Mouse (Mus musculus): Measurements from ENCODE around the gene Cdc14b. TPM values are rescaled to one million over a fixed set of nuclear protein-coding genes. Genes with fewer than 3 reads are reported as not detected.

The Cdc14b gene
- polyA plus RNA-seq, 1 experiment from 2014 or later: 3.5 TPM

DNA sequence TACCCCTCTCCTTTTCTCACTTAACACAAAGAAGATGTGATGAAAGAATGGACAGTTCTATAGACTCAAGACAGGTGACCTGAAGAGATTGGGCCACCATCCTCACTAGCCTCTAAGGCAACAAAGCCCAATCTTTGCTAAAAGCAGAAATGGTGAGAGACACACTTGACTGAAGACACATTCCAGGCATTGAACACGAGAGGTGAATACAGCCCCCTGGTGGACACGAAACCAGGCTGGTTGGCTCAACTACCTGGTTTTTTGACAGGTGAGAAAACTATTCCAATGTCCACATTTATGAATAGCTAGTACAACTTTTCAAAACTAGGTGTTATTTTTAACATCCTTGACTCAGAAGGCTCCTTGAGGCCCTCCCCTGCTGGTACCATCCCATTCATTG lies 70.4 kb downstream of the Cdc14b start:
- ATAC-seq (no peak), DNase-seq (ENCODE audit: low spot score) (no peak)
- Histone ChIP-seq H3K27ac (ENCODE audit: low read depth, low read length) (no peak overlapping the region), H3K27me3 (replicated peaks; ENCODE audit: control insufficient read depth, insufficient read depth, low read length) (no peaks in the 10 kb centered on the region), H3K36me3 (ENCODE audit: control insufficient read depth, insufficient read depth, low read length) (no peaks in the 10 kb centered on the region), H3K4me3 (ENCODE audit: low read depth, low read length) (no peak overlapping the region), H3K4me2 (ENCODE audit: low read length) (no peak overlapping the region), H3K9ac (ENCODE audit: low read length) (no peak overlapping the region), H3K9me3 (replicated peaks; ENCODE audit: control insufficient read depth, low read length) (no peaks in the 10 kb centered on the region), H3K4me1 (ENCODE audit: control insufficient read depth, insufficient read depth, low read length) (no peaks in the 10 kb centered on the region)
- 78% methylated on average over 2 of the region's 2 CpGs for WGBS

DNA sequence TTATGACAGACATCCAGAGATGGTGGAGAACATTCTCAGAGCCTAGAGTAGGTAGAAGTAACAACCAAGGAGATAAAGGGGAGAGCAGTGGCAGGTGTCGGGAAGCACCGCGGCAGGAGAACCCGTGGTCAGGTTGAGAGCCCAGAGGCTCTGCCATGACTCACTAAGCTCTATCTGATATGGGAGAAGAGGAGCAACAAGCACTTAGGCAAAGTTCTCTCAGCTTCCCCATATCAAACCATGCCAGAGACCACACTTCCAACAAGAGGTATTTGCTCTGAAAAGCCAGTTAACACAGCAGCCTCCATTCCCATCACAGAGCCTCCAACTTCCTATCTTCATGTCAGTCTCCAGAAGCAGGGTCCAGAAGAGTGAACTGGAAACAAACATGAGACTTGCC lies 74.2 kb downstream of the Cdc14b start:
- Histone ChIP-seq H3K4me2 (ENCODE audit: low read length) (no peak overlapping the region), H3K9me3 (replicated peaks; ENCODE audit: control insufficient read depth, low read length) (no peaks in the 10 kb centered on the region), H3K4me3 (ENCODE audit: low read depth, low read length) (no peak overlapping the region), H3K27me3 (replicated peaks; ENCODE audit: control insufficient read depth, insufficient read depth, low read length) (no peaks in the 10 kb centered on the region), H3K27ac (ENCODE audit: low read depth, low read length) (no peak overlapping the region), H3K36me3 (ENCODE audit: control insufficient read depth, insufficient read depth, low read length) (no peaks in the 10 kb centered on the region), H3K9ac (ENCODE audit: low read length) (no peak overlapping the region), H3K4me1 (ENCODE audit: control insufficient read depth, insufficient read depth, low read length) (no peaks in the 10 kb centered on the region)
- WGBS: 98% methylated on average over 4 of the region's 4 CpGs
- DNase-seq (ENCODE audit: low spot score): no peak
- ATAC-seq: no peak

DNA sequence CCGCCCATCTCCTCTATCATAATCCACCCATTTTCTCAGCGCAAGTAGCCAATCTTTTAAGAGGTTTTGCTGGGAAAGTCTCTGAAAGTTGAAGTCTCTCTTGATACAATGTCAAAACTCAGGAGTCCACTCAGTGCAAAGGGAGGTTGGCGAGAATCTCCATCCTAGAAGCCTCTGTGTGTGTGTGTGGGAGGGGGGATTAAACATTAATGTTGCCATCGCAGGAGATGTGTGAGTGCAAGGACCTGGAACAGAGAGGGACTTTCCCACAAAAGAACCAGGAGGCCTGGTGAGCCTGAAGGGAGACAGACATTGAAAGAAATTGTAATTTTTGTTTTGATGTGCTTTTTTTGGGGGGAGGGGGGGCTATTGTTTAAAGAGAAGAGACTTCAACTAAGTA lies 76.8 kb downstream of the Cdc14b start:
- Histone ChIP-seq H3K36me3 (ENCODE audit: control insufficient read depth, insufficient read depth, low read length) (no peaks in the 10 kb centered on the region), H3K9ac (ENCODE audit: low read length) (no peak overlapping the region), H3K27me3 (replicated peaks; ENCODE audit: control insufficient read depth, insufficient read depth, low read length) (no peaks in the 10 kb centered on the region), H3K4me2 (ENCODE audit: low read length) (no peak overlapping the region), H3K4me3 (ENCODE audit: low read depth, low read length) (no peak overlapping the region), H3K9me3 (replicated peaks; ENCODE audit: control insufficient read depth, low read length) (no peaks in the 10 kb centered on the region), H3K4me1 (ENCODE audit: control insufficient read depth, insufficient read depth, low read length) (no peaks in the 10 kb centered on the region), H3K27ac (ENCODE audit: low read depth, low read length) (no peak overlapping the region)
- WGBS: 96% methylated on average over 4 of the region's 4 CpGs
- DNase-seq (ENCODE audit: low spot score): no peak
- no peak for ATAC-seq

GRCm38 (mm10) chr13:64197899-64198298 lies 77.2 kb downstream of the Cdc14b start:
- no peak for ATAC-seq
- no peaks in the 10 kb centered on the region for H3K27me3 ChIP-seq (replicated peaks; ENCODE audit: control insufficient read depth, insufficient read depth, low read length)
- no peak for DNase-seq (ENCODE audit: low spot score)
- H3K9ac ChIP-seq (ENCODE audit: low read length): no peak overlapping the region
- no peaks in the 10 kb centered on the region for H3K9me3 ChIP-seq (replicated peaks; ENCODE audit: control insufficient read depth, low read length)
- no peak overlapping the region for H3K4me2 ChIP-seq (ENCODE audit: low read length)
- H3K27ac ChIP-seq (ENCODE audit: low read depth, low read length): no peak overlapping the region
- no peaks in the 10 kb centered on the region for H3K4me1 ChIP-seq (ENCODE audit: control insufficient read depth, insufficient read depth, low read length)
- H3K4me3 ChIP-seq (ENCODE audit: low read depth, low read length): no peak overlapping the region
- no peaks in the 10 kb centered on the region for H3K36me3 ChIP-seq (ENCODE audit: control insufficient read depth, insufficient read depth, low read length)
- 95% methylated on average over 6 of the region's 6 CpGs for WGBS

DNA sequence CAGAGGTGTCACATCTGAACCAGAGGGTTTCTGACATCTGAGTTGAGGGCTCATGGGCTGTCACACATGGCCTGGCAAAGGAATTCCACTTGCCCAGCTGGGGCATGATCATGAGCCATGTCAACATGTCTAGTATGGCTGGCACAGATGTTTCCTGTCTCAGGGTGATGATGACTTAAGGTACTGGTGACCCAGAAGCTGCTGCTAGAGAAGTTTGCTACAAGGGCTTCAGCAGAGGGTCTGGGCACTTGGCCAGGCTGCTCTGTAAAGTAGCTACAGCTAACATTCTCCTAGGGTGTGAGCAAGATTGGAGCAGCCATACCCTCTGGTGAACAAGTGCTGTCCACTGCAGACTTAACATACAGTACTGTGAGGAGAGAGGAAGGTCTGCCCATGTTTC lies 88.0 kb downstream of the Cdc14b start:
- H3K9me3 ChIP-seq (replicated peaks; ENCODE audit: control insufficient read depth, low read length): no peaks in the 10 kb centered on the region
- H3K36me3 ChIP-seq (ENCODE audit: control insufficient read depth, insufficient read depth, low read length): 0 out of 2 replicates have a peak, but pooled peaks cover 7% of the 10 kb centered on the region
- no peak overlapping the region for H3K4me3 ChIP-seq (ENCODE audit: low read depth, low read length)
- no peak overlapping the region for H3K9ac ChIP-seq (ENCODE audit: low read length)
- H3K4me2 ChIP-seq (ENCODE audit: low read length): no peak overlapping the region
- H3K4me1 ChIP-seq (ENCODE audit: control insufficient read depth, insufficient read depth, low read length): no peaks in the 10 kb centered on the region
- no peaks in the 10 kb centered on the region for H3K27me3 ChIP-seq (replicated peaks; ENCODE audit: control insufficient read depth, insufficient read depth, low read length)
- DNase-seq (ENCODE audit: low spot score) (no peak), ATAC-seq (no peak)
- no peak overlapping the region for H3K27ac ChIP-seq (ENCODE audit: low read depth, low read length)

- no peaks in the 10 kb centered on the region for H3K9me3 ChIP-seq (replicated peaks; ENCODE audit: control insufficient read depth, low read length)
- no peak overlapping the region for H3K27ac ChIP-seq (ENCODE audit: low read depth, low read length)
- 94% methylated on average over 4 of the region's 4 CpGs for WGBS
- no peaks in the 10 kb centered on the region for H3K27me3 ChIP-seq (replicated peaks; ENCODE audit: control insufficient read depth, insufficient read depth, low read length)
- 0 out of 2 replicates have a peak, but pooled peaks cover 7% of the 10 kb centered on the region for H3K36me3 ChIP-seq (ENCODE audit: control insufficient read depth, insufficient read depth, low read length)
- no peak overlapping the region for H3K4me3 ChIP-seq (ENCODE audit: low read depth, low read length)
- no peak overlapping the region for H3K4me2 ChIP-seq (ENCODE audit: low read length)
- H3K9ac ChIP-seq (ENCODE audit: low read length): no peak overlapping the region
- DNase-seq (ENCODE audit: low spot score): no peak
- no peak for ATAC-seq
- no peaks in the 10 kb centered on the region for H3K4me1 ChIP-seq (ENCODE audit: control insufficient read depth, insufficient read depth, low read length)
Observed at GRCm38 (mm10) chr13:64186516-64186915, 88.6 kb downstream of the Cdc14b start.

DNA sequence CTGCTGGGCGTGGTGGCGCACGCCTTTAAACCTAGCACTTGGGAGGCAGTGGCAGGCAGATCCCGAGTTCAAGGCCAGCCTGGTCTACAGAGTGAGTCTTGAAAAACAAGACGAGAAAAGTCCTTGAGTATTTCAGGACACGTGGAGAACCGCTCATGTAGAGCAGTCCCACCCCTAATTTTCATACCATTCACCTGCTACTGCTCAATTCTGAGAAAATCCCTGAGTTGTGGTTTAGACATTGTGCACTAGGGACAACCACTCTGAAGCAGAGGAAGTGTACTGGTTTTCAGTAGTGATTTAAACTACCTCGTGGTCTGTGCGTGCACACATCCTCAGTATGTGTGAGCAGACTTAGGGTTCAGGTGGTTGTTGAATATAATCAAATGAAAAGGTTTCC lies 89.5 kb downstream of the Cdc14b start:
- H3K27ac ChIP-seq (ENCODE audit: low read depth, low read length): no peak overlapping the region
- H3K9ac ChIP-seq (ENCODE audit: low read length): no peak overlapping the region
- ATAC-seq (no peak), DNase-seq (ENCODE audit: low spot score) (no peak)
- 91% methylated on average over 9 of the region's 9 CpGs for WGBS
- H3K9me3 ChIP-seq (replicated peaks; ENCODE audit: control insufficient read depth, low read length): no peaks in the 10 kb centered on the region
- H3K36me3 ChIP-seq (ENCODE audit: control insufficient read depth, insufficient read depth, low read length): 0 out of 2 replicates have a peak, but pooled peaks cover 7% of the 10 kb centered on the region
- H3K4me3 ChIP-seq (ENCODE audit: low read depth, low read length): no peak overlapping the region
- H3K4me2 ChIP-seq (ENCODE audit: low read length): no peak overlapping the region
- no peaks in the 10 kb centered on the region for H3K27me3 ChIP-seq (replicated peaks; ENCODE audit: control insufficient read depth, insufficient read depth, low read length)
- H3K4me1 ChIP-seq (ENCODE audit: control insufficient read depth, insufficient read depth, low read length): no peaks in the 10 kb centered on the region

- 80% methylated on average over 7 of the region's 7 CpGs for WGBS
- H3K36me3 ChIP-seq (ENCODE audit: control insufficient read depth, insufficient read depth, low read length): 0 out of 2 replicates have a peak, but pooled peaks cover 7% of the 10 kb centered on the region
- no peaks in the 10 kb centered on the region for H3K27me3 ChIP-seq (replicated peaks; ENCODE audit: control insufficient read depth, insufficient read depth, low read length)
- no peak overlapping the region for H3K4me3 ChIP-seq (ENCODE audit: low read depth, low read length)
- no peak overlapping the region for H3K9ac ChIP-seq (ENCODE audit: low read length)
- no peak for DNase-seq (ENCODE audit: low spot score)
- no peak for ATAC-seq
- H3K4me1 ChIP-seq (ENCODE audit: control insufficient read depth, insufficient read depth, low read length): no peaks in the 10 kb centered on the region
- no peak overlapping the region for H3K27ac ChIP-seq (ENCODE audit: low read depth, low read length)
- no peaks in the 10 kb centered on the region for H3K9me3 ChIP-seq (replicated peaks; ENCODE audit: control insufficient read depth, low read length)
- no peak overlapping the region for H3K4me2 ChIP-seq (ENCODE audit: low read length)
Observed at GRCm38 (mm10) chr13:64185176-64185575, 89.9 kb downstream of the Cdc14b start.

DNA sequence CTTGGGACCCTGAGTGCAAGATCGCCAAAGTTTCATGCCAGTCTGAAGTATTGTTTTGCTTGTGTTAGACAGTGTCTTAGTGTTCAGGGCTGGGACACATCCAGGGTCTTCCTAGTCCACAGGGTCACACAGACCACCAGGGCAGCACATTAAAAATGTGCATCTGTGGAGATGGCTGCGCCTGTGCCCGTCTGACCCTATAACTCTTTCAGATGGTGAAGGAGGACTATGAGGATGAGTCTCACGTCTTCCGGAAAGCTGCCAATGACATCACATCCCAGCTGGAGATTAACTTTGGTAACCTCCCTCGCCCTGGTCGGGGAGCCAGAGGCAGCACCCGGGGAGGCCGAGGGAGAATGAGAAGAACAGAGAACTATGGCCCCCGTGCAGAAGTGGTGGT lies 90.7 kb downstream of the Cdc14b start:
- Histone ChIP-seq H3K27ac (ENCODE audit: low read depth, low read length) (no peak overlapping the region), H3K4me1 (ENCODE audit: control insufficient read depth, insufficient read depth, low read length) (no peaks in the 10 kb centered on the region), H3K36me3 (ENCODE audit: control insufficient read depth, insufficient read depth, low read length) (0 out of 2 replicates have a peak, but pooled peaks cover 7% of the 10 kb centered on the region), H3K4me3 (ENCODE audit: low read depth, low read length) (no peak overlapping the region), H3K9me3 (replicated peaks; ENCODE audit: control insufficient read depth, low read length) (no peaks in the 10 kb centered on the region), H3K4me2 (ENCODE audit: low read length) (no peak overlapping the region), H3K9ac (ENCODE audit: low read length) (no peak overlapping the region), H3K27me3 (replicated peaks; ENCODE audit: control insufficient read depth, insufficient read depth, low read length) (no peaks in the 10 kb centered on the region)
- WGBS: 88% methylated on average over 10 of the region's 10 CpGs
- DNase-seq (ENCODE audit: low spot score) (no peak), ATAC-seq (no peak)
